Mouse (Mus musculus) lung, embryonic 15.5 days (tissue): ENCODE measurements at regions not wholly inside any gene's neighbourhood (a gene's known extent, or its start where the extent isn't known, plus 50 kb on each side); places are given as distances from the start of the nearest gene placed in this dataset.

Experiments
- ATAC-seq: fragments of 200-750 bp; cut with Nextera tagmentation; 2 replicates; pipeline ENCODE4 v1.8.0; 2017; ENCODE audit warnings: moderate number of reproducible peaks, borderline replicate concordance; ENCODE audit not compliant: low FRiP score, low TSS enrichment; ENCODE audit errors: extremely low read depth
- H3K27ac ChIP-seq: fragments of 300-500 bp; sonication (generic); 2 replicates; pipeline ENCODE4 v1.5.1; 2015; ENCODE audit warnings: moderate library complexity, mild to moderate bottlenecking, inconsistent platforms
- H3K27me3 ChIP-seq: fragments of 300-500 bp; sonication (generic); 2 replicates; pipeline ENCODE4 v1.6.1; 2015; ENCODE audit warnings: inconsistent platforms
- H3K36me3 ChIP-seq: fragments of 300-500 bp; sonication (generic); 2 replicates; pipeline ENCODE4 v1.6.1; 2015; ENCODE audit warnings: inconsistent platforms
- H3K4me1 ChIP-seq: fragments of 300-500 bp; sonication (generic); 2 replicates; pipeline ENCODE4 v1.6.1; 2015; ENCODE audit warnings: inconsistent platforms
- H3K4me2 ChIP-seq: fragments of 300-500 bp; sonication (generic); 2 replicates; pipeline ENCODE4 v1.6.1; 2015; ENCODE audit warnings: inconsistent platforms, mild to moderate bottlenecking, moderate library complexity
- H3K4me3 ChIP-seq: fragments of 300-500 bp; sonication (generic); 2 replicates; pipeline ENCODE4 v1.5.1; 2015; ENCODE audit warnings: mild to moderate bottlenecking, inconsistent platforms
- H3K9ac ChIP-seq: fragments of 300-500 bp; sonication (generic); 2 replicates; pipeline ENCODE4 v1.6.1; 2015; ENCODE audit warnings: inconsistent platforms
- H3K9me3 ChIP-seq: fragments of 300-500 bp; sonication (generic); 2 replicates; pipeline ENCODE4 v1.6.1; 2016; ENCODE audit warnings: inconsistent platforms
- WGBS: fragments of 180-500 bp; shearing (Covaris S2); methylation state at CpG from one replicate; pipeline ENCODE4 v1.1.7; 2015; 5-methylcytosine and 5-hydroxymethylcytosine counted together

GRCm38 (mm10) chr4:31557261-31557660 is 406.6 kb upstream of the Map3k7 start:
- no peaks in the 10 kb centered on the region for H3K36me3 ChIP-seq
- H3K27ac ChIP-seq, result no peak overlapping the region
- H3K4me3 ChIP-seq, result no peak overlapping the region
- no peaks in the 10 kb centered on the region for H3K27me3 ChIP-seq
- no peak overlapping the region for H3K9ac ChIP-seq
- no peak overlapping the region for H3K4me2 ChIP-seq
- 59% methylated on average over 7 of the region's 7 CpGs for WGBS
- H3K4me1 ChIP-seq, result peaks cover 4% of the 10 kb centered on the region; the same call in 1 of the 2 replicates
- ATAC-seq, result no peak
- H3K9me3 ChIP-seq, result no peaks in the 10 kb centered on the region

- Histone ChIP-seq H3K27ac (no peak overlapping the region), H3K4me2 (no peak overlapping the region), H3K27me3 (no peaks in the 10 kb centered on the region), H3K9ac (no peak overlapping the region), H3K36me3 (no peaks in the 10 kb centered on the region), H3K4me3 (no peak overlapping the region), H3K4me1 (peaks cover 4% of the 10 kb centered on the region; the same call in 1 of the 2 replicates), H3K9me3 (no peaks in the 10 kb centered on the region)
- 84% methylated on average over 4 of the region's 4 CpGs for WGBS
- no peak for ATAC-seq
Observed at GRCm38 (mm10) chr4:31560305-31560704, 403.6 kb upstream of the Map3k7 start.

GRCm38 (mm10) chr4:31561183-31561582 is 402.7 kb upstream of the Map3k7 start:
- H3K36me3 ChIP-seq, result no peaks in the 10 kb centered on the region
- WGBS, result 88% methylated on average over 10 of the region's 10 CpGs
- no peak overlapping the region for H3K4me2 ChIP-seq
- no peak for ATAC-seq
- no peak overlapping the region for H3K27ac ChIP-seq
- H3K9me3 ChIP-seq, result no peaks in the 10 kb centered on the region
- no peak overlapping the region for H3K4me3 ChIP-seq
- H3K27me3 ChIP-seq, result no peaks in the 10 kb centered on the region
- H3K4me1 ChIP-seq, result no peaks in the 10 kb centered on the region
- H3K9ac ChIP-seq, result no peak overlapping the region

GRCm38 (mm10) chr4:31561823-31562222 is 402.1 kb upstream of the Map3k7 start:
- no peaks in the 10 kb centered on the region for H3K4me1 ChIP-seq
- WGBS, result 17% methylated on average over 3 of the region's 3 CpGs
- H3K9ac ChIP-seq, result no peak overlapping the region
- no peaks in the 10 kb centered on the region for H3K27me3 ChIP-seq
- no peak overlapping the region; the same call in 1 of the 2 replicates for H3K4me2 ChIP-seq
- no peak overlapping the region for H3K27ac ChIP-seq
- H3K36me3 ChIP-seq, result no peaks in the 10 kb centered on the region
- H3K4me3 ChIP-seq, result no peak overlapping the region
- ATAC-seq, result no peak
- no peaks in the 10 kb centered on the region for H3K9me3 ChIP-seq

GRCm38 (mm10) chr4:31566158-31566557 is 397.7 kb upstream of the Map3k7 start:
- Histone ChIP-seq H3K9ac (no peak overlapping the region), H3K27me3 (no peaks in the 10 kb centered on the region), H3K4me2 (no peak overlapping the region), H3K9me3 (no peaks in the 10 kb centered on the region), H3K4me1 (no peaks in the 10 kb centered on the region), H3K27ac (no peak overlapping the region), H3K36me3 (no peaks in the 10 kb centered on the region), H3K4me3 (no peak overlapping the region)
- no peak for ATAC-seq
- 30% methylated on average over 5 of the region's 5 CpGs for WGBS

- WGBS, result 49% methylated on average over 3 of the region's 3 CpGs
- Histone ChIP-seq H3K4me1 (no peaks in the 10 kb centered on the region), H3K9me3 (no peaks in the 10 kb centered on the region), H3K4me2 (no peak overlapping the region), H3K27ac (no peak overlapping the region), H3K9ac (no peak overlapping the region), H3K4me3 (no peak overlapping the region), H3K27me3 (no peaks in the 10 kb centered on the region), H3K36me3 (no peaks in the 10 kb centered on the region)
- ATAC-seq, result no peak
Observed at GRCm38 (mm10) chr4:31566834-31567233, 397.1 kb upstream of the Map3k7 start.

GRCm38 (mm10) chr4:31569687-31570086 is 394.2 kb upstream of the Map3k7 start:
- Histone ChIP-seq H3K4me1 (no peaks in the 10 kb centered on the region), H3K4me3 (no peak overlapping the region), H3K9me3 (no peaks in the 10 kb centered on the region), H3K9ac (no peak overlapping the region), H3K27me3 (no peaks in the 10 kb centered on the region), H3K27ac (no peak overlapping the region), H3K4me2 (no peak overlapping the region), H3K36me3 (no peaks in the 10 kb centered on the region)
- WGBS, result 71% methylated on average over 1 of the region's 1 CpGs
- ATAC-seq, result no peak

- no peaks in the 10 kb centered on the region for H3K27me3 ChIP-seq
- ATAC-seq, result no peak
- H3K36me3 ChIP-seq, result no peaks in the 10 kb centered on the region
- no peak overlapping the region for H3K4me2 ChIP-seq
- no peaks in the 10 kb centered on the region for H3K4me1 ChIP-seq
- H3K9me3 ChIP-seq, result no peaks in the 10 kb centered on the region
- no peak overlapping the region for H3K27ac ChIP-seq
- no peak overlapping the region for H3K4me3 ChIP-seq
- WGBS, result 36% methylated on average over 4 of the region's 4 CpGs
- no peak overlapping the region for H3K9ac ChIP-seq
Observed at GRCm38 (mm10) chr4:31576982-31577579, 386.8 kb upstream of the Map3k7 start.

GRCm38 (mm10) chr4:31583495-31583894 is 380.4 kb upstream of the Map3k7 start:
- 79% methylated on average over 2 of the region's 2 CpGs for WGBS
- ATAC-seq, result no peak
- Histone ChIP-seq H3K27me3 (no peaks in the 10 kb centered on the region), H3K4me1 (no peaks in the 10 kb centered on the region), H3K4me3 (no peak overlapping the region), H3K27ac (no peak overlapping the region), H3K36me3 (no peaks in the 10 kb centered on the region), H3K9ac (no peak overlapping the region), H3K4me2 (no peak overlapping the region), H3K9me3 (no peaks in the 10 kb centered on the region)

- Histone ChIP-seq H3K27ac (no peak overlapping the region), H3K4me2 (no peak overlapping the region), H3K27me3 (no peaks in the 10 kb centered on the region), H3K36me3 (no peaks in the 10 kb centered on the region), H3K4me3 (no peak overlapping the region), H3K9me3 (no peaks in the 10 kb centered on the region), H3K9ac (no peak overlapping the region), H3K4me1 (no peaks in the 10 kb centered on the region)
- ATAC-seq, result no peak
- 86% methylated on average over 3 of the region's 3 CpGs for WGBS
Observed at GRCm38 (mm10) chr4:31584171-31584570, 379.7 kb upstream of the Map3k7 start.

GRCm38 (mm10) chr4:31594089-31594488 is 369.8 kb upstream of the Map3k7 start:
- Histone ChIP-seq H3K27me3 (no peaks in the 10 kb centered on the region), H3K9ac (no peak overlapping the region), H3K4me3 (no peak overlapping the region), H3K36me3 (no peaks in the 10 kb centered on the region), H3K4me2 (no peak overlapping the region), H3K4me1 (no peaks in the 10 kb centered on the region), H3K9me3 (no peaks in the 10 kb centered on the region), H3K27ac (no peak overlapping the region)
- peak; percentile 59; the same call in 1 of the 2 replicates for ATAC-seq
- WGBS, result 51% methylated on average over 1 of the region's 1 CpGs

- H3K4me3 ChIP-seq, result no peak overlapping the region
- WGBS, result 36% methylated on average over 8 of the region's 8 CpGs
- H3K36me3 ChIP-seq, result no peaks in the 10 kb centered on the region
- H3K4me1 ChIP-seq, result peaks cover 9% of the 10 kb centered on the region
- no peak overlapping the region for H3K4me2 ChIP-seq
- no peaks in the 10 kb centered on the region for H3K27me3 ChIP-seq
- H3K9me3 ChIP-seq, result no peaks in the 10 kb centered on the region
- no peak overlapping the region for H3K27ac ChIP-seq
- no peak overlapping the region for H3K9ac ChIP-seq
- no peak for ATAC-seq
Observed at GRCm38 (mm10) chr4:31601536-31601935, 362.4 kb upstream of the Map3k7 start.

GRCm38 (mm10) chr4:31603776-31604175 is 360.1 kb upstream of the Map3k7 start:
- Histone ChIP-seq H3K36me3 (no peaks in the 10 kb centered on the region), H3K4me3 (no peak overlapping the region), H3K9ac (no peak overlapping the region), H3K9me3 (no peaks in the 10 kb centered on the region), H3K4me1 (peaks cover 9% of the 10 kb centered on the region), H3K27me3 (no peaks in the 10 kb centered on the region), H3K27ac (no peak overlapping the region), H3K4me2 (no peak overlapping the region)
- WGBS, result 93% methylated on average over 2 of the region's 2 CpGs
- ATAC-seq, result no peak
